Mouse (Mus musculus) embryonic facial prominence, embryonic 10.5 days (tissue): Measurements from ENCODE around the gene Ift172. TPM values are rescaled to one million over a fixed set of nuclear protein-coding genes. Genes with fewer than 3 reads are reported as not detected.
"Not testable (repeated sequence)": the region's sequence is repeated elsewhere in the genome, so short reads cannot be mapped to it uniquely, and the experiment has no call there.

Experiments used
- DNase-seq: peaks from one replicate; pipeline ENCODE4 v3.0.0-alpha.2; 2017; ENCODE audit warnings: low spot score
- H3K27ac ChIP-seq: fragments of 300-500 bp; sonication (generic); replicated peaks from 2 replicates; pipeline ENCODE4 v1.5.1; 2016; ENCODE audit warnings: mild to moderate bottlenecking
- H3K27me3 ChIP-seq: fragments of 300-500 bp; sonication (generic); replicated peaks from 2 replicates; pipeline ENCODE4 v1.6.1; 2016; ENCODE audit warnings: low read depth, mild to moderate bottlenecking; ENCODE audit not compliant: poor library complexity, severe bottlenecking
- H3K36me3 ChIP-seq: fragments of 300-500 bp; sonication (generic); replicated peaks from 2 replicates; pipeline ENCODE4 v1.6.1; 2016; ENCODE audit warnings: mild to moderate bottlenecking, moderate library complexity
- H3K4me1 ChIP-seq: fragments of 300-500 bp; sonication (generic); 2 replicates; pipeline ENCODE4 v1.6.1; 2016
- H3K4me3 ChIP-seq: fragments of 300-500 bp; sonication (generic); 2 replicates; pipeline ENCODE4 v1.5.1; 2016; ENCODE audit warnings: mild to moderate bottlenecking, moderate library complexity
- H3K9me3 ChIP-seq: fragments of 300-500 bp; sonication (generic); 2 replicates; pipeline ENCODE4 v1.6.1; 2016; ENCODE audit warnings: mild to moderate bottlenecking
- WGBS: fragments of 180-500 bp; shearing (Covaris S2); methylation state at CpG from one replicate; pipeline ENCODE4 v1.1.7; 2016; 5-methylcytosine and 5-hydroxymethylcytosine counted together
- polyA plus RNA-seq: library from polyadenylated mRNA; unstranded; fragments of >200 nt; fragmentation: Nextera tagmentation; extraction: Ambion mirVana; gene quantifications from 2 replicates; pipeline ENCODE4 v1.2.1, GENCODE M21; 2016

Ift172 gene
- polyA plus RNA-seq, 1 experiment from 2014 or later, result 39.2 TPM

DNA sequence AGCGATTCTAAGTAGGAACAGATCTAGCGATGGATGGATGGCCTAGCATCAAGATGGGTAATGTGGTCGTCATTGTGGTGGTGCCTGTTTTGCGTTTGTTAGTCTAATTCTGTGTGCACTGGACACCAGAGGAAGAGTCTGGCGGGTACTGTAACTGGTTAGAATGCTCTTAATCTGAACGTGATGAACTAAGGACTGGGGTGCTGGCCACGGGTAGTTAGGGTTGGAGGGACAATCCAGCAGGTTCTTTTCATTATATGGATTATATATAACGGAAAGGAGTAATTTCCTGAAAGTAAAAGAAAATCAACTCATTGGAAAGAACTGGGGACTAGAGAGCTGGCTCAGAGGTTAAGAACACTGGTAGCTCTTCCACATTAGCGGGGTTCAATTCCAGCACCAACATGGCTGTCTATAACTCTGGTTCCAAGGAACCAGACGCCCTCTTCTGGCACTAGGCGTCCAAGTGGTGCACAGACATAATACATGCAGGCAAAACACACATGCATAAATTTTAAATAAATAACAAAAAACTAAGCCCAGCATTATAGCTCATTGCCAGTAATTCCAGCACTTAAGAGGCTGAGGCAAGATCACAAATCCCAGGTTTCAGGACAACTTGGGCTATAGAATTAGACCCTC lies 69.5 kb downstream of the Ift172 start:
- peak; percentile 59 for DNase-seq
- Histone ChIP-seq H3K36me3 (peaks cover 7% of the 10 kb centered on the region; the same call in 1 of the 2 replicates), H3K4me1 (peaks cover 16% of the 10 kb centered on the region), H3K4me3 (peak overlapping the region; percentile 99), H3K27me3 (no peaks in the 10 kb centered on the region), H3K27ac (peak overlapping the region; percentile 97), H3K9me3 (no peaks in the 10 kb centered on the region)
- WGBS, result 14% methylated on average over 11 of the region's 11 CpGs

DNA sequence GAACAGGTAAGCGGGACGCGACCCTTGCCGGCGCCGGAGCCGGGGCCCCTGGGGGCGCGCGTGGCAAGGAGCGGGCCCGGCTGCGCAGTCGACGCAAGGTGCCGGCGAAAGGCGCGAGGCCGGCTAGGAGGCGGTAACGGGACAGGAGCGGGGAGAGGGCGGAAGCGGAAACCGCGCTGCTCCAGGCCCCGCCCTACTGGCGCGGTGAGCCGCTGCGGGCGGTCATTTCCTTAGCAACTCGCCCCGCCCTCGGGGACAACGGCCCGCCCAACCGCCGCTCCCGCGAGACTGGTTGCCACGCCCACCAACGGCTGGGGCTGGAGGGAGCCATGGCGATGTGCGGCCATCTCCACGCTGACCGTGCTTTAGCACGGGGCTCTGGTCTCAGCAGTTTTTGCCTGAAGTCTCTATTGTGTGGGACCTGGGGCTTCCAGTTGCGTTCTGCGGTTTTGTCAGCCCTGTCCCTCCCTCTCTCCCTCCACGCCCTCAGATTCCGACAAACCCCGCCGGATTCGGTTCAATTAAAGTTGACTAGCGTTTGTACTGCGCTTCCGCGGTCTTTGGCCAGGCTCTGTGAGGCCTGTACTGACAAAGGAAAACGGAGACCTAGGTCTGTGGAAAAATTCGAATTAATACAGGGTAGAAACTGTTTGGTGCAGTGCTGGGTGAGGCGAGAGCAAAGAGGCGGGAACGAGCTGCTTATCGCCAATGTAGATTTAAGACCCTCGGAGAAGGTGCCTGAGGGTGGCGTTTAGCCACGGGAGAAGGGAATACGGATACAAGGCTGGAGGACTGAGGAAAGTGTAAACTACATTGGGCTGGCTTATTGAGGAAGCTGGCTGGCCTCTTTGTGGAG lies 70.2 kb downstream of the Ift172 start, which contains the start of gene Ppm1g:
Ppm1g (minus strand) TSS at position 240 of the 856 bp plus-strand sequence.
- DNase-seq, result peak; percentile 98
- Histone ChIP-seq H3K27ac (peak within 1 kb of the TSS; percentile 97), H3K4me1 (peaks cover 16% of the 10 kb centered on the region), H3K9me3 (no peaks in the 10 kb centered on the region), H3K36me3 (peaks cover 7% of the 10 kb centered on the region; the same call in 1 of the 2 replicates), H3K4me3 (peak within 1 kb of the TSS; percentile 99), H3K27me3 (no peaks in the 10 kb centered on the region)
- under 1% methylated on average over 70 of the region's 70 CpGs for WGBS

DNA sequence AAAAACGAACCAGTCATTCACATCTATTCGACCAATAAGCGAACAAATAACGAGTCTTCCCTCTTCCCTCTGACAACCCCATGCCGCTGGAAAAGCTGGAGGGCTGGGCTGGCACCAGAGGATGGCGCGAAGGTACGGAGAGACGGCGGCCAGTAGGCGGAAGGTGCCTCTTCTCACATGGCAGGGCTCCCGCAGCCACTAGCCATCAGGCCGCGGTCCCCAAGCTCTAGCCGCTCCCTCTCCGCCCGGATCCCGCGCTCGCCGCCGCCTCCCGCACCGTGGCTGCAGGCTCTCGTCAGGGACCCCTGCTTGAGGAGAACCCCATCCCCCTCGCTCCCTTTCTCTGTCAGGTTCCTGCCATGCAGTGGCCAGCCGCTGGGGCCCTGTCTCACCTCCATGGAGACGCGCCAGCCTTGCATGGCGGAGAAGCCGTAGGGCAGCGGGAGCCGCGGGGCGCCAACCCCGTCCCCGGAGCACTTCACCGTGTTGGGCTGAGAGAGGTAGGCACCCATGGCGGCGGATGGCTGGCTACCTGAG lies 70.9 kb downstream of the Ift172 start:
- peaks cover 7% of the 10 kb centered on the region; the same call in 1 of the 2 replicates for H3K36me3 ChIP-seq
- H3K9me3 ChIP-seq, result no peaks in the 10 kb centered on the region
- H3K27me3 ChIP-seq, result no peaks in the 10 kb centered on the region
- under 1% methylated on average over 40 of the region's 40 CpGs for WGBS
- peak; percentile 77 for DNase-seq
- H3K4me1 ChIP-seq, result peaks cover 16% of the 10 kb centered on the region
- H3K4me3 ChIP-seq, result peak overlapping the region; percentile 99
- H3K27ac ChIP-seq, result peak overlapping the region; percentile 97

DNA sequence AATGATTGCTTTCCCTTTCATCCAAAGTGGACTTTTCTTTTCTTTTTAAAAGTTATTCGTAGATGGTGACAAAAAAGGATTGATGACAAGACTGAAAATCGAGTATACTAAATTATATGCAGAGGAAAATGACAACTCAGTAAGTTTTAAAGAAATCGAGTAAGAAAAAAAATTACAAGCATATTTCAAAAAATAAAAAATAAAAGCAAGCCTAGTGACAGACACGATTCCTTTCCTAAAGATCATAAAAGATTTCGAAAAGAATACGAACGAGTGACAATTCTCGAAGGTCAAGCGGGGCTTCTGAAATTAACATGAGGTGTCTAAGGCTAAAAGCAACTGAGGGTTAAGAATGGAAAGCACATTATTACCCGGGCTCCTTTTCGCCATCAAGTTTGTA lies 71.4 kb downstream of the Ift172 start:
- WGBS, result 2% methylated on average over 11 of the region's 11 CpGs
- Histone ChIP-seq H3K4me3 (peak overlapping the region; percentile 99), H3K4me1 (peaks cover 16% of the 10 kb centered on the region), H3K27ac (peak overlapping the region; percentile 97), H3K9me3 (no peaks in the 10 kb centered on the region), H3K36me3 (peaks cover 7% of the 10 kb centered on the region; the same call in 1 of the 2 replicates), H3K27me3 (no peaks in the 10 kb centered on the region)
- no peak for DNase-seq

DNA sequence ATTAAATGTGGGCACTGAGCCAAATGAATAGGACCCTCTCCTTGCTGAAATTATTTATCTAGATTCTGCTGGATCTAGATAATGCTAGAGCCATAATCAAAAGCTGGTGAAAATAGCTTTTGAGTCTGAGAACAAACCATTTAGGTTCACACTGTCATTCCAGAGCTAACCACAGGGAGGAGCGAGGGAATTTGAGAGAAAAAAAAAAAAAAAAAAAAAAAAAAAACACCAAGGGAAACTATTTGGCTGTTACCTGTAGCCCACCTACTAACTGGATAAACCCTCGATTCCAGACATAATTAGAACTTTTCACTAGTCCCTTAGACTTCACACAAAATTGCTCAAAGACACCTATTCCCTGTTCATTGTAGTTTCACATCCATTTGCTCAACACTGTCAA lies 71.8 kb downstream of the Ift172 start:
- no peaks in the 10 kb centered on the region for H3K9me3 ChIP-seq
- no peaks in the 10 kb centered on the region for H3K27me3 ChIP-seq
- 4% methylated on average over 2 of the region's 2 CpGs for WGBS
- no peak for DNase-seq
- H3K36me3 ChIP-seq, result peaks cover 7% of the 10 kb centered on the region; the same call in 1 of the 2 replicates
- H3K4me3 ChIP-seq, result peak overlapping the region; percentile 99
- H3K27ac ChIP-seq, result no peak overlapping the region
- H3K4me1 ChIP-seq, result peaks cover 16% of the 10 kb centered on the region

GRCm38 (mm10) chr5:31218294-31218693 lies 72.6 kb downstream of the Ift172 start:
- Histone ChIP-seq H3K27me3 (no peaks in the 10 kb centered on the region), H3K27ac (no peak overlapping the region), H3K36me3 (peaks cover 7% of the 10 kb centered on the region; the same call in 1 of the 2 replicates), H3K4me3 (peak overlapping the region; percentile 99; the same call in 1 of the 2 replicates), H3K4me1 (peaks cover 16% of the 10 kb centered on the region), H3K9me3 (no peaks in the 10 kb centered on the region)
- DNase-seq, result no peak
- 66% methylated on average over 7 of the region's 7 CpGs for WGBS

DNA sequence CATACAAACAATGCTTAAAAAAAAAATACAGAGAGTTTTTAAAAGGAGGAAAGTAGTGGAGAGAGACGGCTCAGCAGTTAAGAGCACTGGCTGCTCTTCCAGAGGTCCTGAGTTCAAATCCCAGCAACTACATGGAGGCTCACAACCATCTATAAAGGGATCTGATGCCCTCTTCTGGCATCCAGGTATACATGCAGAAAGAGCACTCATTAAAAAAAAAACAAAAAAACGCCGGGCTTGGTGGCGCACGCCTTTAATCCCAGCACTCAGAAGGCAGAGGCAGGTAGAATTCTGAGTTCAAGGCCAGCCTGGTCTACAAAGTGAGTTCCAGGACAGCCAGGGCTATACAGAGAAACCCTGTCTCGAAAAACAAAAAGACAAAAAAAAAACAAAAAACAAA lies 74.4 kb downstream of the Ift172 start:
- not testable (repeated sequence) for DNase-seq, H3K27ac ChIP-seq, H3K27me3 ChIP-seq, H3K9me3 ChIP-seq, H3K36me3 ChIP-seq, H3K4me3 ChIP-seq
- WGBS, result 90% methylated on average over 6 of the region's 6 CpGs
- H3K4me1 ChIP-seq, result peaks cover 15% of the 10 kb centered on the region

GRCm38 (mm10) chr5:31204421-31204820 lies 86.5 kb downstream of the Ift172 start:
- peaks cover 79% of the 10 kb centered on the region for H3K36me3 ChIP-seq
- no peak overlapping the region for H3K4me3 ChIP-seq
- 95% methylated on average over 6 of the region's 6 CpGs for WGBS

GRCm38 (mm10) chr5:31203866-31204265 lies 87.0 kb downstream of the Ift172 start:
- no peak overlapping the region for H3K27ac ChIP-seq
- 86% methylated on average over 2 of the region's 2 CpGs for WGBS
- no peak for DNase-seq
- no peak overlapping the region for H3K4me3 ChIP-seq
- peaks cover 84% of the 10 kb centered on the region for H3K36me3 ChIP-seq
- H3K9me3 ChIP-seq, result peaks cover 5% of the 10 kb centered on the region
- peaks cover 22% of the 10 kb centered on the region for H3K4me1 ChIP-seq
- H3K27me3 ChIP-seq, result no peaks in the 10 kb centered on the region

More at GRCm38 (mm10) chr5:31204421-31204820, 86.5 kb downstream of the Ift172 start:
- Histone ChIP-seq H3K9me3 (peaks cover 5% of the 10 kb centered on the region), H3K27me3 (no peaks in the 10 kb centered on the region), H3K4me1 (peaks cover 22% of the 10 kb centered on the region), H3K27ac (no peak overlapping the region)
- no peak for DNase-seq

Other genes starting within 250 kb of the Ift172 start
- 60.2 and 64.8 TPM in 2 replicates for gene Atraid, start 242.8 kb downstream of the Ift172 start, polyA plus RNA-seq
- gene Slc5a6, start 242.2 kb downstream of the Ift172 start, polyA plus RNA-seq, result 9.9 and 12.2 TPM in 2 replicates
- 64.6 and 71.3 TPM in 2 replicates for gene Cad, start 236.3 kb downstream of the Ift172 start, polyA plus RNA-seq
- not detected in 2 replicates for gene Dnajc5g, start 184.8 kb downstream of the Ift172 start, polyA plus RNA-seq
- gene Slc30a3, start 182.9 kb downstream of the Ift172 start, polyA plus RNA-seq, result 0.59 and 0.85 TPM in 2 replicates
- not detected in 2 replicates for gene Trim54, start 174.4 kb downstream of the Ift172 start, polyA plus RNA-seq
- not detected in 2 replicates for gene Ucn, start 152.3 kb downstream of the Ift172 start, polyA plus RNA-seq
- gene Mpv17, start 136.9 kb downstream of the Ift172 start, polyA plus RNA-seq, result 63.5 and 70.1 TPM in 2 replicates
- gene Gm29609, start 111.2 kb downstream of the Ift172 start, polyA plus RNA-seq, result 1.5 TPM in 2 replicates
- 123 and 124 TPM in 2 replicates for gene Gtf3c2, start 111.0 kb downstream of the Ift172 start, polyA plus RNA-seq
- 125 and 127 TPM in 2 replicates for gene Snx17, start 97.9 kb downstream of the Ift172 start, polyA plus RNA-seq
- 81.4 and 91.1 TPM in 2 replicates for gene Eif2b4, start 97.7 kb downstream of the Ift172 start, polyA plus RNA-seq
- 11.4 and 12.3 TPM in 2 replicates for gene Zfp513, start 88.8 kb downstream of the Ift172 start, polyA plus RNA-seq
- gene Ppm1g, start 70.4 kb downstream of the Ift172 start, polyA plus RNA-seq, result 185 and 197 TPM in 2 replicates
- 140 and 143 TPM in 2 replicates for gene Nrbp1, start 50.3 kb downstream of the Ift172 start, polyA plus RNA-seq
- gene Gm9970, start 49.9 kb downstream of the Ift172 start, polyA plus RNA-seq, result 0.40 TPM in 1 of 2 replicates, not detected in the other
- 16.8 and 21.2 TPM in 2 replicates for gene Krtcap3, start 39.4 kb downstream of the Ift172 start, polyA plus RNA-seq
- gene Fndc4, start 5.0 kb upstream of the Ift172 start, polyA plus RNA-seq, result 54.6 and 57.1 TPM in 2 replicates
- 0.19 and 0.29 TPM in 2 replicates for gene Gckr, start 6.3 kb upstream of the Ift172 start, polyA plus RNA-seq
- gene Zfp512, start 161.3 kb upstream of the Ift172 start, polyA plus RNA-seq, result 76.5 and 77.9 TPM in 2 replicates
- 0.11 and 0.16 TPM in 2 replicates for gene 4930548H24Rik, start 194.6 kb upstream of the Ift172 start, polyA plus RNA-seq
- gene Gpn1, start 203.6 kb upstream of the Ift172 start, polyA plus RNA-seq, result 110 and 113 TPM in 2 replicates
- 32.2 and 33.1 TPM in 2 replicates for gene Slc4a1ap, start 235.9 kb upstream of the Ift172 start, polyA plus RNA-seq
- 29.3 and 29.6 TPM in 2 replicates for gene Supt7l, start 236.7 kb upstream of the Ift172 start, polyA plus RNA-seq